Mouse (Mus musculus) CH12.LX (cell line): Measurements from ENCODE around the gene Arhgap45.
A peak's percentile ranks its signal among the peaks of the same experiment; 100 is the strongest.

Source experiments
- CHD1 ChIP-seq: IDR thresholded peaks from 2 replicates; pipeline ENCODE4 v1.6.1; 2012; ENCODE audit warnings: low read depth, low read length, improper control_type of control experiment, inconsistent platforms
- CTCF ChIP-seq, 2 experiments: IDR thresholded peaks in 1 of 2; conservative IDR thresholded peaks in 1 of 2; 2 replicates each; pipeline ENCODE4 v1.5.1; 2011 to 2012; ENCODE audit warnings: low read depth in 2 of 2, low read length in 2 of 2, improper control_type of control experiment in 1 of 2, inconsistent platforms in 1 of 2, mild to moderate bottlenecking in 1 of 2, moderate library complexity in 1 of 2
- JUN ChIP-seq: IDR thresholded peaks from 2 replicates; pipeline ENCODE4 v1.6.1; 2011; ENCODE audit warnings: low read depth, mild to moderate bottlenecking, low read length, improper control_type of control experiment, moderate library complexity; ENCODE audit not compliant: insufficient read depth
- MXI1 ChIP-seq: IDR thresholded peaks from 2 replicates; pipeline ENCODE4 v1.6.1; 2011; ENCODE audit warnings: mild to moderate bottlenecking, low read depth, low read length, improper control_type of control experiment
- NELFE ChIP-seq: IDR thresholded peaks from 2 replicates; pipeline ENCODE4 v1.6.1; 2011; ENCODE audit warnings: low read depth, low read length, improper control_type of control experiment
- POLR2A ChIP-seq: IDR thresholded peaks from 2 replicates; pipeline ENCODE4 v1.6.1; 2011; ENCODE audit warnings: low read depth, mild to moderate bottlenecking, improper control_type of control experiment, low read length
- SMC3 ChIP-seq: IDR thresholded peaks from 2 replicates; pipeline ENCODE4 v1.6.1; 2011; ENCODE audit warnings: low read depth, low read length, improper control_type of control experiment
- USF1 ChIP-seq: IDR thresholded peaks from 2 replicates; pipeline ENCODE4 v1.6.1; 2014; ENCODE audit warnings: low read depth, mild to moderate bottlenecking, inconsistent platforms, low read length, improper control_type of control experiment
- USF2 ChIP-seq: conservative IDR thresholded peaks from 2 replicates; pipeline ENCODE4 v1.6.1; 2011; ENCODE audit warnings: low read depth, low read length, improper control_type of control experiment
- ZC3H11A ChIP-seq: IDR thresholded peaks from 2 replicates; pipeline ENCODE4 v1.6.1; 2012; ENCODE audit warnings: low read depth, mild to moderate bottlenecking, inconsistent platforms, low read length, improper control_type of control experiment

GRCm38 (mm10) chr10:80032799-80033480 is 16.5 kb downstream of the Arhgap45 start:
- TF ChIP-seq POLR2A (0 out of 2 replicates have a peak, but pooled peaks have one; percentile 19), MXI1 (peak; percentile 92), SMC3 (peak; percentile 22), NELFE (no peak), USF1 (no peak), ZC3H11A (no peak), JUN (no peak), CHD1 (peak; percentile 83; the same call in 1 of the 2 replicates), CTCF (conservative IDR thresholded peaks at IDR 0.05 in 1 of 2, IDR thresholded peaks at IDR 0.05 in 1 of 2; ENCODE audit: low read depth in 2 of 2, low read length in 2 of 2) (no peak), USF2 (no peak)
